Mouse (Mus musculus) liver, embryonic 14.5 days (tissue): ENCODE data around the gene Atrnl1. TPM values are rescaled to one million over a fixed set of nuclear protein-coding genes. Genes with fewer than 3 reads are reported as not detected.

Source experiments
- ATAC-seq: fragments of 200-750 bp; cut with Nextera tagmentation; 2 replicates; pipeline ENCODE4 v1.8.0; 2017; ENCODE audit warnings: moderate number of reproducible peaks, mild to moderate bottlenecking, moderate library complexity; ENCODE audit not compliant: insufficient read depth
- DNase-seq, 3 experiments: peaks; one replicate each; pipeline ENCODE4 v3.0.0-alpha.2; 2012 to 2013; ENCODE audit warnings: low read depth in 3 of 3, low spot score in 3 of 3
- H3K27ac ChIP-seq: fragments of 300-500 bp; sonication (generic); 2 replicates; pipeline ENCODE4 v1.5.1; 2014; ENCODE audit warnings: moderate library complexity, mild to moderate bottlenecking, control low read depth, inconsistent platforms
- H3K27me3 ChIP-seq: fragments of 300-500 bp; sonication (generic); 2 replicates; pipeline ENCODE4 v1.6.1; 2014; ENCODE audit warnings: mild to moderate bottlenecking, low read length, moderate library complexity; ENCODE audit not compliant: control insufficient read depth, insufficient read depth
- H3K36me3 ChIP-seq: fragments of 300-500 bp; sonication (generic); replicated peaks from 2 replicates; pipeline ENCODE4 v1.6.1; 2014; ENCODE audit warnings: low read depth; ENCODE audit not compliant: control insufficient read depth, insufficient read depth
- H3K4me1 ChIP-seq, 2 experiments: fragments of 200-500 bp in 1 of 2; fragments of 300-500 bp in 1 of 2; sonication (generic) in 1 of 2; replicated peaks; 2 replicates each; pipeline ENCODE4 v1.6.1; 2012 to 2014; ENCODE audit warnings: antibody characterized with exemption in 1 of 2, inconsistent platforms in 1 of 2, low read length in 1 of 2; ENCODE audit not compliant: control insufficient read depth in 2 of 2, insufficient read depth in 2 of 2
- H3K4me2 ChIP-seq: fragments of 300-500 bp; sonication (generic); 2 replicates; pipeline ENCODE4 v1.6.1; 2014; ENCODE audit warnings: low read depth, mild to moderate bottlenecking, control low read depth, moderate library complexity
- H3K4me3 ChIP-seq, 2 experiments: fragments of 200-500 bp in 1 of 2; fragments of 300-500 bp in 1 of 2; sonication (generic) in 1 of 2; 2 replicates each; pipeline ENCODE4 v1.5.1; 2012 to 2014; ENCODE audit warnings: low read depth in 2 of 2, low read length in 2 of 2, mild to moderate bottlenecking in 2 of 2, control low read depth in 1 of 2, inconsistent platforms in 1 of 2, moderate library complexity in 1 of 2; ENCODE audit not compliant: insufficient read depth in 1 of 2
- H3K9ac ChIP-seq: fragments of 300-500 bp; sonication (generic); replicated peaks from 2 replicates; pipeline ENCODE4 v1.6.1; 2014; ENCODE audit warnings: mild to moderate bottlenecking, control low read depth, moderate library complexity
- H3K9me3 ChIP-seq: fragments of 300-500 bp; sonication (generic); 2 replicates; pipeline ENCODE4 v1.6.1; 2016; ENCODE audit warnings: low read length, mixed read lengths; ENCODE audit not compliant: control insufficient read depth
- CTCF ChIP-seq: IDR thresholded peaks from 2 replicates; pipeline ENCODE4 v1.5.1; 2016; ENCODE audit warnings: antibody characterized with exemption, low read depth, control low read depth
- EP300 ChIP-seq: IDR thresholded peaks from 2 replicates; pipeline ENCODE4 v1.6.1; 2016; ENCODE audit warnings: antibody characterized with exemption, low read depth
- WGBS: fragments of 180-500 bp; shearing (Covaris S2); extraction: QIAGEN DNeasy Blood & Tissue Kit; methylation state at CpG from one replicate; pipeline ENCODE4 v1.1.7; 2014; ENCODE audit not compliant: insufficient replicate concordance; 5-methylcytosine and 5-hydroxymethylcytosine counted together
- polyA plus RNA-seq, 2 experiments: library from polyadenylated mRNA; depleted of rRNA in 1 of 2; stranded (reverse) in 1 of 2; unstranded in 1 of 2; fragments of >200 nt; fragmentation: Nextera tagmentation in 1 of 2; extraction: Ambion mirVana in 1 of 2; gene quantifications; 2 replicates each; pipeline versions ENCODE4 v1.2.1 to v1.2.3; 2012 to 2014

Gene Atrnl1
- polyA plus RNA-seq, 2 experiments = 0.46 to 1.3 TPM

- ATAC-seq (no peak), DNase-seq (no peak)
- Histone ChIP-seq H3K9ac (no peak overlapping the region), H3K27ac (no peak overlapping the region), H3K4me3 (no peak overlapping the region), H3K4me2 (no peak overlapping the region), H3K27me3 (no peaks in the 10 kb centered on the region), H3K9me3 (no peaks in the 10 kb centered on the region), H3K4me1 (no peaks in the 10 kb centered on the region; a peak in 1 of 4 replicates), H3K36me3 (no peaks in the 10 kb centered on the region)
- TF ChIP-seq CTCF (no peak), EP300 (no peak)
- 55% methylated on average over 3 of the region's 3 CpGs for WGBS
Measured at GRCm38 (mm10) chr19:58123620-58124019, 512.8 kb downstream of the Atrnl1 start.

DNA sequence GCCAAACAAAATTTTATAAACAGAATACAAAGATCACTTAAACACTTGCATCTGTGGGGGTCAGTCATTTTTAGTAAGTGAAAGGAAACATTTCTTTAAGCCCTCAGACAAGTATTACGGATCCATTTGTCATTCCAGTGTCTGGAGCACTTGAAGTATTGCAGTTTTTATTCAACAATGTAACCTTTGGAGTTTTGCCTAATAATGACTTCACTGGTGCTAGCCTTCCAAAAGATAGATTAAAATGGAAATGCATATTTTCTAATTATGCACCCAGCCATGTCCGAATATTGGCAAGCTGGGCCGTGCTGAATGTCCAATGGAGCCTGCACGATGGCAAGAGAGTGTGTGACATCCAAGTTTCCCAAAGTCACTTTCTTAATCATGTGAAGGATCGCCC, 513.7 kb downstream of the Atrnl1 start:
- Histone ChIP-seq H3K36me3 (no peaks in the 10 kb centered on the region), H3K4me3 (no peak overlapping the region), H3K4me1 (no peaks in the 10 kb centered on the region; a peak in 1 of 4 replicates), H3K4me2 (no peak overlapping the region), H3K9ac (no peak overlapping the region), H3K9me3 (no peaks in the 10 kb centered on the region), H3K27me3 (no peaks in the 10 kb centered on the region), H3K27ac (no peak overlapping the region)
- no peak for ATAC-seq
- 64% methylated on average over 5 of the region's 5 CpGs for WGBS
- no peak for DNase-seq
- TF ChIP-seq EP300 = no peak
- no peak for TF ChIP-seq CTCF

- Histone ChIP-seq H3K9ac (no peak overlapping the region), H3K9me3 (no peaks in the 10 kb centered on the region), H3K27ac (no peak overlapping the region), H3K36me3 (no peaks in the 10 kb centered on the region), H3K27me3 (no peaks in the 10 kb centered on the region), H3K4me1 (no peaks in the 10 kb centered on the region; a peak in 1 of 4 replicates), H3K4me3 (no peak overlapping the region), H3K4me2 (no peak overlapping the region)
- WGBS = 75% methylated on average over 14 of the region's 14 CpGs
- ATAC-seq = no peak
- no peak for TF ChIP-seq CTCF
- no peak for TF ChIP-seq EP300
- no peak for DNase-seq
Measured at GRCm38 (mm10) chr19:58125010-58125409, 514.2 kb downstream of the Atrnl1 start.

DNA sequence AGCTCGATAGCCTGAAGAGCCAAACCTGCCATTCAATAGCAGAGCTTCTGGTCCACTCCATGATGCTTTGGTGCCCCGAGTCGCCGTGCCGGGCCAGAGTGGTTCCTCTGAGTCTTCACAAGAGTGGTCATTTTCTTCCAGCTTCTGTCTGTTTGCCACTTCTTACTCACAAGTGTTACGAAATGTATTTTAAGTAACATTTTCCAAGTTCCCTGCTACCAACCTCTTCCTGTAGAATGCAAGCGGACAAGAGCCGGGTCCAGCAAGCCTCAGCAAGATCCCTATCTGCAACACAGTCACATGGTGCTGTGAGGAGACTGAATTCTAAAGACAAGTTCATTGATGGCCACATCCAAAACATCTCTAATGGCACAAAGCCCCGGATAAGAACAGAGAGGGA, 521.1 kb downstream of the Atrnl1 start:
- Histone ChIP-seq H3K27me3 (no peaks in the 10 kb centered on the region), H3K4me3 (no peak overlapping the region), H3K27ac (no peak overlapping the region), H3K9ac (no peak overlapping the region), H3K36me3 (no peaks in the 10 kb centered on the region), H3K4me2 (no peak overlapping the region), H3K4me1 (no peaks in the 10 kb centered on the region), H3K9me3 (no peaks in the 10 kb centered on the region)
- ATAC-seq = no peak
- 70% methylated on average over 9 of the region's 9 CpGs for WGBS
- no peak for DNase-seq
- TF ChIP-seq EP300 (no peak), CTCF (no peak)

- no peak for DNase-seq
- H3K4me1 ChIP-seq = no peaks in the 10 kb centered on the region
- no peak overlapping the region for H3K4me3 ChIP-seq
- no peak overlapping the region for H3K4me2 ChIP-seq
- TF ChIP-seq CTCF (no peak), EP300 (no peak)
- no peaks in the 10 kb centered on the region for H3K9me3 ChIP-seq
- no peak overlapping the region for H3K27ac ChIP-seq
- H3K27me3 ChIP-seq = no peaks in the 10 kb centered on the region
- H3K36me3 ChIP-seq = no peaks in the 10 kb centered on the region
- H3K9ac ChIP-seq = no peak overlapping the region
- ATAC-seq = no peak
- WGBS = 50% methylated on average over 13 of the region's 13 CpGs
Measured at GRCm38 (mm10) chr19:58140191-58140784, 529.5 kb downstream of the Atrnl1 start.
